Mouse (Mus musculus) C2C12 (cell line): Measurements from ENCODE around the gene Tmeff1.

Experiments used
- CTCF ChIP-seq: IDR thresholded peaks from one replicate; pipeline ENCODE4 v1.5.1; 2011; ENCODE audit not compliant: control insufficient read depth, insufficient read depth, insufficient read length
- FOSL1 ChIP-seq: IDR thresholded peaks from one replicate; pipeline ENCODE4 v1.8.0; 2011; ENCODE audit warnings: mild to moderate bottlenecking, low read length; ENCODE audit not compliant: poor library complexity, insufficient read depth, severe bottlenecking
- MAX ChIP-seq: IDR thresholded peaks from one replicate; pipeline ENCODE4 v1.6.1; 2011; ENCODE audit warnings: mild to moderate bottlenecking, control low read depth
- MYOD1 ChIP-seq: IDR thresholded peaks from one replicate; pipeline ENCODE4 v1.6.1; 2011; ENCODE audit warnings: low read depth; ENCODE audit not compliant: control insufficient read depth, insufficient read length
- USF1 ChIP-seq: IDR thresholded peaks from one replicate; pipeline ENCODE4 v1.6.1; 2011; ENCODE audit warnings: low read depth, mild to moderate bottlenecking, control low read depth, moderate library complexity

- no peak for TF ChIP-seq CTCF
- no peak for TF ChIP-seq MAX
- TF ChIP-seq USF1 = no peak
- no peak for TF ChIP-seq FOSL1
- TF ChIP-seq MYOD1 = no peak
Measured at GRCm38 (mm10) chr4:48581201-48581600, 3.8 kb upstream of the Tmeff1 start.
